Mouse (Mus musculus): ENCODE measurements around the gene Gm20517. TPM values are rescaled to one million over a fixed set of nuclear protein-coding genes. Genes with fewer than 3 reads are reported as not detected.
A peak's percentile ranks its signal among the peaks of the same experiment; 100 is the strongest.

Gm20517 gene
- polyA plus RNA-seq, 1 experiment from 2014 or later, result 1.1 TPM

DNA sequence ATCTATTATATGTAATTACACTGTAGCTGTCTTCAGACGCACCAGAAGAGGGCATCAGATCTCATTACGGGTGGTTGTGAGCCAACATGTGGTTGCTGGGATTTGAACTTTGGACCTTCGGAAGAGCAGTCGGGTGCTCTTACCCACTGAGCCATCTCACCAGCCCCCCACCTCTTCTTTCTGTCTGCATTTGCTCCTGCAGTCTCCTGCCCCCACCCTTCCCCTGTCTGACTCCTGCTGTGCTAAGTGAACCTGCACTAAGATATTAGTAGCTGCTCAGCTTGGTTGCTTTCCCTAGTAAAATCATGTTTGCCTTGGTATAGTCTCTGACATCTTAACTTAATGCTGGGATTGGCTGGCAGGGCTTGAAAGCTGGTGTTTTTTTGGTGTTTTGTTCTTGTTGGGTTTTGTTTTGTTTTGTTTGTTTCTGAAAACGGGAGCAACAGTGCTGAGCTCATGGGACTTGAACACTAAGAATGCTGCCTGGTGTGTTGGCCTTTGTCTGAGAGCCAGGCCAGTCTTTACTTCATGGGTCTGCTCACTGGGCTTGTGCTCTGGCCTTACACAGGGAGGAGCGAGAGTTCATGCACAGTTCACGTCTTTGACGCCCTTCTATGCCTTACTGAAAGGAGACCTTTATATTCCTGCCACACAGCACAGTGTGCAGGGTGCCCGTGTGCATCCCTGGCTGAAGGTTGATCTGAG, 51.8 kb downstream of the Gm20517 start:
- 66% methylated on average over 9 of the region's 9 CpGs for WGBS
- ATAC-seq (ENCODE audit: low FRiP score, low TSS enrichment), result no peak

DNA sequence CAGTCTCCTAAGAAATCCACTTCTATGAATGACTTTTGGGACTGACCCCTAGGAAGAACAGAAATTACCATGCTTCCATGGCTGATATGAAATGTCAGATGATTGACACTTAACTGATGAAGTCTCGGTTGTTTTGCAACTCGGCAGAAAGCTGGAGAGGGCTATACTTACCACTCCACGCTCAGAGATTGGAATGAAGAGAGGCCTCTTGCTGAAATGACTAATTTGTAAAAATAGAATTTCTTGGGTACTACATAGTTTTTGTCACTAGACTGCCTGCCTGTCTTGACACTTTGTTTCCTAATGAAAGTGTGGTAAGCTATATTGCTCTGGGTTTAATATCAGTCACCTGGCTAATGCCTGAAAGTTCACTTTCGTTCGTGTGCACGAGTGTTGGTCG, 53.1 kb downstream of the Gm20517 start:
- no peaks in the 10 kb centered on the region for H3K36me3 ChIP-seq (ENCODE audit: control insufficient read depth, insufficient read depth, low read length)
- no peak overlapping the region for H3K4me2 ChIP-seq (replicated peaks; ENCODE audit: low read depth)
- H3K27me3 ChIP-seq (ENCODE audit: control insufficient read depth, insufficient read depth, low read length), result no peaks in the 10 kb centered on the region
- 84% methylated on average over 7 of the region's 7 CpGs for WGBS
- H3K9me3 ChIP-seq (ENCODE audit: control insufficient read depth, low read length), result no peaks in the 10 kb centered on the region
- H3K4me1 ChIP-seq (replicated peaks; ENCODE audit: control insufficient read depth, insufficient read depth), result no peaks in the 10 kb centered on the region
- no peak for DNase-seq (ENCODE audit: low spot score)
- H3K9ac ChIP-seq (ENCODE audit: low read length), result no peak overlapping the region
- no peak overlapping the region for H3K4me3 ChIP-seq (ENCODE audit: low read depth, low read length)
- H3K27ac ChIP-seq (replicated peaks), result no peak overlapping the region
- TF ChIP-seq CTCF (IDR thresholded peaks at IDR 0.05; ENCODE audit: low read depth) (no peak), EP300 (optimal IDR thresholded peaks at IDR 0.05) (no peak)
- ATAC-seq (ENCODE audit: low FRiP score, low TSS enrichment), result no peak

More for the DNA sequence above, 51.8 kb downstream of the Gm20517 start:
- H3K4me2 ChIP-seq (replicated peaks; ENCODE audit: low read depth), result no peak overlapping the region
- H3K27me3 ChIP-seq (ENCODE audit: control insufficient read depth, insufficient read depth, low read length), result no peaks in the 10 kb centered on the region
- no peak overlapping the region for H3K27ac ChIP-seq (replicated peaks)
- no peaks in the 10 kb centered on the region for H3K9me3 ChIP-seq (ENCODE audit: control insufficient read depth, low read length)
- no peak for DNase-seq (ENCODE audit: low spot score)
- no peak overlapping the region for H3K9ac ChIP-seq (ENCODE audit: low read length)
- no peaks in the 10 kb centered on the region for H3K4me1 ChIP-seq (replicated peaks; ENCODE audit: control insufficient read depth, insufficient read depth)
- H3K36me3 ChIP-seq (ENCODE audit: control insufficient read depth, insufficient read depth, low read length), result no peaks in the 10 kb centered on the region
- TF ChIP-seq EP300 (optimal IDR thresholded peaks at IDR 0.05), result no peak
- TF ChIP-seq CTCF (IDR thresholded peaks at IDR 0.05; ENCODE audit: low read depth), result no peak
- H3K4me3 ChIP-seq (ENCODE audit: low read depth, low read length), result no peak overlapping the region

DNA sequence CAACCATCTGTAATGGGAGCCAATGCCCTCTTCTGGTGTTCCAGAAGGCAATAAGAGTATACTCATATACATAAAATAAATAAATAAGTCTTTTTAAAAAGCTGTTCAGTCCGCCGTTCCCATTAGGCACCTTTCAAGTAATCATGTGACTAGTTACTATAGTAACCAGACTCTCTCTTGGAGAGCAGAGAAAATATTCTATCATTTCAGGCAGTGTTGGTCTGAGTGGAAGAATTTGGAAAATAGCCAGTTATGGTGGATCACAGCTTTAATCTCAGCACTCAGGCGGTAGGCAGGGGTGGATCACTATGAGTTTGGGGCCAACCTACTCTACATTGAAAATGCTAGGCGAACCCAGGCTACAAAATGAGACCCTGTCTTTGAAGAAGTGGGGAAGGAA, 57.8 kb downstream of the Gm20517 start:
- Histone ChIP-seq H3K27ac (replicated peaks) (no peak overlapping the region), H3K9me3 (ENCODE audit: control insufficient read depth, low read length) (no peaks in the 10 kb centered on the region), H3K4me1 (replicated peaks; ENCODE audit: control insufficient read depth, insufficient read depth) (peaks cover 4% of the 10 kb centered on the region), H3K27me3 (ENCODE audit: control insufficient read depth, insufficient read depth, low read length) (no peaks in the 10 kb centered on the region), H3K9ac (ENCODE audit: low read length) (no peak overlapping the region), H3K4me3 (ENCODE audit: low read depth, low read length) (no peak overlapping the region), H3K4me2 (replicated peaks; ENCODE audit: low read depth) (no peak overlapping the region), H3K36me3 (ENCODE audit: control insufficient read depth, insufficient read depth, low read length) (no peaks in the 10 kb centered on the region)
- DNase-seq (ENCODE audit: low spot score) (no peak), ATAC-seq (ENCODE audit: low FRiP score, low TSS enrichment) (no peak)
- WGBS, result 63% methylated on average over 4 of the region's 4 CpGs
- TF ChIP-seq EP300 (optimal IDR thresholded peaks at IDR 0.05) (no peak), CTCF (IDR thresholded peaks at IDR 0.05; ENCODE audit: low read depth) (no peak)

DNA sequence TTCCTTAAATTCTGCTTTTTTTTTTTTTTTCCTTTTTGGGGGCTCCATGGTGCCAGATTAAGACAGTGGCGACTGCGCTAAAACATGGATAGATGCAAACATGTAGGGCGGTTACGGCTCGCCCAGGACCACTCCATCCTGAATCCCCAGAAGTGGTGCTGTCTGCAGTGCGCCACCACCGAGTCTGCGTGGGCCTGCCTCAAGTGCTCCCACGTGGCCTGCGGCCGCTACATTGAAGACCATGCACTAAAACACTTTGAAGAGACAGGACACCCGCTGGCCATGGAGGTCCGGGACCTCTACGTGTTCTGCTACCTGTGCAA, 60.6 kb downstream of the Gm20517 start:
- TF ChIP-seq EP300 (optimal IDR thresholded peaks at IDR 0.05) (no peak), CTCF (IDR thresholded peaks at IDR 0.05; ENCODE audit: low read depth) (no peak)
- Histone ChIP-seq H3K4me1 (replicated peaks; ENCODE audit: control insufficient read depth, insufficient read depth) (peaks cover 4% of the 10 kb centered on the region), H3K4me2 (replicated peaks; ENCODE audit: low read depth) (peak overlapping the region; percentile 81), H3K27ac (replicated peaks) (no peak overlapping the region), H3K36me3 (ENCODE audit: control insufficient read depth, insufficient read depth, low read length) (no peaks in the 10 kb centered on the region), H3K27me3 (ENCODE audit: control insufficient read depth, insufficient read depth, low read length) (no peaks in the 10 kb centered on the region), H3K9me3 (ENCODE audit: control insufficient read depth, low read length) (no peaks in the 10 kb centered on the region), H3K4me3 (ENCODE audit: low read depth, low read length) (peak overlapping the region; percentile 45), H3K9ac (ENCODE audit: low read length) (peak overlapping the region; percentile 61)
- no peak; the same call in 1 of the 2 replicates for ATAC-seq (ENCODE audit: low FRiP score, low TSS enrichment)
- no peak for DNase-seq (ENCODE audit: low spot score)
- 39% methylated on average over 14 of the region's 14 CpGs for WGBS

DNA sequence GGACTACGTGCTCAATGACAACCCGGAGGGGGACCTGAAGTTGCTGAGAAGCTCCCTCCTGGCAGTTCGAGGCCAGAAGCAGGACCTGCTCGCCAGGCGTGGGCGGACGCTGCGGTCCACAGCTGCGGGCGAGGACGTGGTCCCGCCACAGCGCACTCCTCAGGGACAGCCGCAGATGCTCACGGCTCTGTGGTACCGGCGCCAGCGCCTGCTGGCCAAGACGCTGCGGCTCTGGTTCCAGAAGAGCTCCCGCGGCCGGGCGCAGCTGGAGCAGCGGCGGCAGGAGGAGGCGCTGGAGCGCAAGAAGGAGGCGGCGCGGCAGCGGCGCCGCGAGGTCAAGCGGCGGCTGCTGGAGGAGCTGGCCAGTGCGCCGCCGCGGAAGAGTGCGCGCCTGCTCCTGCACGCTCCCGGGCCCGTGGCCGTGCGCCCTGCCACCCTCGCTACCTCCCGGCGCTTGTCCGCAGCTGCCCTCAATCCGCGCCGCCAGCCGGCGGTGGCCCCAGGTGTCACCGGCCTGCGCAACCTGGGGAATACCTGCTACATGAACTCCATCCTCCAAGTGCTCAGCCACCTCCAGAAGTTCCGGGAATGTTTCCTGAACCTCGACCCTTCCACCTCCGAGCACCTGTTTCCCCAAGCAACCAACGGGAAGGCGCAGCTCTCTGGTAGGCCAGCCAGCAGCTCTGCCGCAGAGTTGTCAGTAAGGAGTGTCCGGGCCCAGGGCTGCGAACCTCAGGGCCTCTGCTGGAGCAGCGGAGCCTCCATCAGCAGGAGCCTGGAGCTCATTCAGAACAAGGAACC, 61.1 kb downstream of the Gm20517 start:
- Histone ChIP-seq H3K9ac (ENCODE audit: low read length) (peak overlapping the region; percentile 61), H3K4me1 (replicated peaks; ENCODE audit: control insufficient read depth, insufficient read depth) (peaks cover 4% of the 10 kb centered on the region), H3K36me3 (ENCODE audit: control insufficient read depth, insufficient read depth, low read length) (no peaks in the 10 kb centered on the region), H3K27ac (replicated peaks) (peak overlapping the region; percentile 56), H3K4me3 (ENCODE audit: low read depth, low read length) (peak overlapping the region; percentile 45), H3K9me3 (ENCODE audit: control insufficient read depth, low read length) (no peaks in the 10 kb centered on the region), H3K27me3 (ENCODE audit: control insufficient read depth, insufficient read depth, low read length) (no peaks in the 10 kb centered on the region), H3K4me2 (replicated peaks; ENCODE audit: low read depth) (peak overlapping the region; percentile 81)
- 6% methylated on average over 65 of the region's 68 CpGs for WGBS
- TF ChIP-seq CTCF (IDR thresholded peaks at IDR 0.05; ENCODE audit: low read depth) (peak; percentile 57), EP300 (optimal IDR thresholded peaks at IDR 0.05) (no peak)
- ATAC-seq (ENCODE audit: low FRiP score, low TSS enrichment), result peak; percentile 80
- peak; percentile 82 for DNase-seq (ENCODE audit: low spot score)

DNA sequence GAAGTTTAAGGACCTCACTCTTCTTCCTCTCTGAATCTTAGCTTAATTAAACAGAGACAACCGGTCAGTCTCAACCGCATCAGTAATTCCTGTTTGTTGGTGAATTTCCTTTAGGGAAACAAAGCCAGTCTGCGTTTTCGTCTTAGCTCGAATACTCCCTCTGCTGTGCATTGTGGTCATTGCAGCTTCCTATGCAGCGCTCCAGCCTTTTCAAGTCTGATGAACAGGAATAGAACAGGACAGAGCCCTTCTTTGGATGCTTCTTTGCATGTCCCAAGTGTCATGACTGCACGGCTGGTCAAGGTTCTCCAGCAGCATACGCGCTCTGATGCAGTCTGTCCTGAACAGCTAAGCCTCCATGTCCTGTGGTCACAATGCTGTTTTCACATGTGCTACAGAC, 65.2 kb downstream of the Gm20517 start:
- WGBS, result 17% methylated on average over 9 of the region's 9 CpGs
- ATAC-seq (ENCODE audit: low FRiP score, low TSS enrichment), result no peak
- no peak overlapping the region for H3K4me3 ChIP-seq (ENCODE audit: low read depth, low read length)
- no peak overlapping the region for H3K27ac ChIP-seq (replicated peaks)
- peak; percentile 96 for TF ChIP-seq CTCF (IDR thresholded peaks at IDR 0.05; ENCODE audit: low read depth)
- TF ChIP-seq EP300 (optimal IDR thresholded peaks at IDR 0.05), result no peak
- no peak overlapping the region for H3K9ac ChIP-seq (ENCODE audit: low read length)
- peaks cover 4% of the 10 kb centered on the region for H3K4me1 ChIP-seq (replicated peaks; ENCODE audit: control insufficient read depth, insufficient read depth)
- H3K9me3 ChIP-seq (ENCODE audit: control insufficient read depth, low read length), result no peaks in the 10 kb centered on the region
- no peaks in the 10 kb centered on the region for H3K27me3 ChIP-seq (ENCODE audit: control insufficient read depth, insufficient read depth, low read length)
- H3K36me3 ChIP-seq (ENCODE audit: control insufficient read depth, insufficient read depth, low read length), result 0 out of 2 replicates have a peak, but pooled peaks cover 1% of the 10 kb centered on the region
- H3K4me2 ChIP-seq (replicated peaks; ENCODE audit: low read depth), result no peak overlapping the region
- DNase-seq (ENCODE audit: low spot score), result peak; percentile 76

All from stomach, postnatal 0 days (tissue).